Mouse (Mus musculus) stomach, postnatal 0 days (tissue): ENCODE results near the gene Adnp.

Experiments used
- CTCF ChIP-seq: IDR thresholded peaks from 2 replicates; pipeline ENCODE4 v1.5.1; 2016; ENCODE audit warnings: antibody characterized with exemption, low read depth, mild to moderate bottlenecking, moderate library complexity
- EP300 ChIP-seq: optimal IDR thresholded peaks from 2 replicates; pipeline ENCODE3; 2016; ENCODE audit warnings: antibody characterized with exemption

- TF ChIP-seq CTCF = no peak
- TF ChIP-seq EP300 = no peak
Measured at GRCm38 (mm10) chr2:168137161-168137560, 69.8 kb downstream of the Adnp start.
